Mouse (Mus musculus): ENCODE data around the gene Chd9.

DNA sequence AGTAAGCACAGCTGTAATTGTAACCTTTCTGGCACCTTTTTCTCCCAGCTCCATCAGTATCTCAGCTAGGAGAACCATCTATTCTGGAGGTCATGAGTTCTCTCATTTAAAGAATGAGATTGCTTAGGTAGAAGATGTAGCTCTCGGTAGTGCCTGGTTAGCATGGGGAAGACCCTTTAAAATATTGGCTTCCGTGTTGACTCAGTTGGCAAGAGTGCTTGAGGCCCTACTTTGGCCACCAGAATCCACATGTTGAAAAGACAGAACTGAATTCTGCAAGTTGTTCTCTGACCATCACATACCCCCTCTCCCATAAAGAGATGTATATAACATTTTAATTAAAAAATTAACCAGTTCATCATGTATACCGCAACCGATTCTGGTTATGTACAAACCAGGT lies 78.8 kb downstream of the Chd9 start:
- TF ChIP-seq POLR2A (IDR thresholded peaks at IDR 0.05; ENCODE audit: low read depth, low read length) (no peak), CTCF (conservative IDR thresholded peaks at IDR 0.05; ENCODE audit: insufficient read depth, insufficient read length, low read depth, low read length) (no peak)
